Mouse (Mus musculus): ENCODE data around the gene B3gnt8. TPM values are rescaled to one million over a fixed set of nuclear protein-coding genes. Genes with fewer than 3 reads are reported as not detected.
A peak's percentile ranks its signal among the peaks of the same experiment; 100 is the strongest.

B3gnt8 gene
- polyA plus RNA-seq, 1 experiment from 2014 or later, result 13.5 TPM

GRCm38 (mm10) chr7:25606625-25607063 is 19.8 kb upstream of the B3gnt8 start:
- H3K9me3 ChIP-seq (replicated peaks), result no peaks in the 10 kb centered on the region
- H3K27ac ChIP-seq (replicated peaks), result no peak overlapping the region
- no peaks in the 10 kb centered on the region for H3K36me3 ChIP-seq
- no peak for ATAC-seq (ENCODE audit: insufficient number of reproducible peaks, low FRiP score, low TSS enrichment, low read depth)
- 81% methylated on average over 4 of the region's 4 CpGs for WGBS
- H3K9ac ChIP-seq, result no peak overlapping the region
- H3K4me2 ChIP-seq (replicated peaks), result no peak overlapping the region
- H3K4me3 ChIP-seq (replicated peaks), result no peak overlapping the region
- no peaks in the 10 kb centered on the region for H3K27me3 ChIP-seq
- H3K4me1 ChIP-seq, result no peaks in the 10 kb centered on the region

GRCm38 (mm10) chr7:25607196-25607595 is 19.3 kb upstream of the B3gnt8 start:
- Histone ChIP-seq H3K27ac (replicated peaks) (no peak overlapping the region), H3K27me3 (no peaks in the 10 kb centered on the region), H3K4me1 (no peaks in the 10 kb centered on the region), H3K9me3 (replicated peaks) (no peaks in the 10 kb centered on the region), H3K36me3 (no peaks in the 10 kb centered on the region), H3K9ac (no peak overlapping the region), H3K4me2 (replicated peaks) (no peak overlapping the region), H3K4me3 (replicated peaks) (no peak overlapping the region)
- ATAC-seq (ENCODE audit: insufficient number of reproducible peaks, low FRiP score, low TSS enrichment, low read depth), result no peak
- WGBS, result 71% methylated on average over 2 of the region's 2 CpGs

GRCm38 (mm10) chr7:25610056-25610455 is 16.4 kb upstream of the B3gnt8 start:
- Histone ChIP-seq H3K4me2 (replicated peaks) (no peak overlapping the region), H3K9me3 (replicated peaks) (no peaks in the 10 kb centered on the region), H3K27ac (replicated peaks) (no peak overlapping the region), H3K4me3 (replicated peaks) (no peak overlapping the region), H3K36me3 (no peaks in the 10 kb centered on the region), H3K9ac (no peak overlapping the region), H3K27me3 (no peaks in the 10 kb centered on the region), H3K4me1 (no peaks in the 10 kb centered on the region)
- no peak for ATAC-seq (ENCODE audit: insufficient number of reproducible peaks, low FRiP score, low TSS enrichment, low read depth)
- WGBS, result 28% methylated on average over 6 of the region's 6 CpGs

GRCm38 (mm10) chr7:25611501-25611900 is 15.0 kb upstream of the B3gnt8 start:
- 43% methylated on average over 7 of the region's 7 CpGs for WGBS
- Histone ChIP-seq H3K9me3 (replicated peaks) (no peaks in the 10 kb centered on the region), H3K4me3 (replicated peaks) (no peak overlapping the region), H3K9ac (no peak overlapping the region), H3K4me2 (replicated peaks) (no peak overlapping the region), H3K27ac (replicated peaks) (no peak overlapping the region), H3K4me1 (no peaks in the 10 kb centered on the region), H3K27me3 (no peaks in the 10 kb centered on the region), H3K36me3 (no peaks in the 10 kb centered on the region)
- no peak for ATAC-seq (ENCODE audit: insufficient number of reproducible peaks, low FRiP score, low TSS enrichment, low read depth)

- H3K9me3 ChIP-seq (replicated peaks), result no peaks in the 10 kb centered on the region
- ATAC-seq (ENCODE audit: insufficient number of reproducible peaks, low FRiP score, low TSS enrichment, low read depth), result no peak
- no peaks in the 10 kb centered on the region for H3K27me3 ChIP-seq
- H3K36me3 ChIP-seq, result no peaks in the 10 kb centered on the region
- no peak overlapping the region for H3K4me2 ChIP-seq (replicated peaks)
- H3K9ac ChIP-seq, result no peak overlapping the region
- H3K27ac ChIP-seq (replicated peaks), result no peak overlapping the region
- H3K4me3 ChIP-seq (replicated peaks), result no peak overlapping the region
- 89% methylated on average over 5 of the region's 5 CpGs for WGBS
- H3K4me1 ChIP-seq, result 0 out of 2 replicates have a peak, but pooled peaks cover 4% of the 10 kb centered on the region
Measured at GRCm38 (mm10) chr7:25614086-25614485, 12.4 kb upstream of the B3gnt8 start.

GRCm38 (mm10) chr7:25614831-25615705 is 11.4 kb upstream of the B3gnt8 start:
- WGBS, result 70% methylated on average over 21 of the region's 21 CpGs
- Histone ChIP-seq H3K36me3 (no peaks in the 10 kb centered on the region), H3K9me3 (replicated peaks) (no peaks in the 10 kb centered on the region), H3K4me2 (replicated peaks) (no peak overlapping the region), H3K4me3 (replicated peaks) (no peak overlapping the region), H3K27ac (replicated peaks) (no peak overlapping the region), H3K9ac (no peak overlapping the region), H3K4me1 (peaks cover 10% of the 10 kb centered on the region; the same call in 1 of the 2 replicates), H3K27me3 (no peaks in the 10 kb centered on the region)
- no peak for ATAC-seq (ENCODE audit: insufficient number of reproducible peaks, low FRiP score, low TSS enrichment, low read depth)

- ATAC-seq (ENCODE audit: insufficient number of reproducible peaks, low FRiP score, low TSS enrichment, low read depth), result no peak
- 80% methylated on average over 5 of the region's 5 CpGs for WGBS
- Histone ChIP-seq H3K4me1 (peaks cover 12% of the 10 kb centered on the region; the same call in 1 of the 2 replicates), H3K36me3 (no peaks in the 10 kb centered on the region), H3K27ac (replicated peaks) (no peak within 1 kb of the TSS), H3K9me3 (replicated peaks) (no peaks in the 10 kb centered on the region), H3K4me3 (replicated peaks) (no peak within 1 kb of the TSS), H3K27me3 (no peaks in the 10 kb centered on the region), H3K9ac (no peak within 1 kb of the TSS), H3K4me2 (replicated peaks) (no peak within 1 kb of the TSS)
Measured at GRCm38 (mm10) chr7:25615706-25616011, 10.8 kb upstream of the B3gnt8 start, which contains the start of gene Erich4. TSS of gene Erich4 (minus strand) at chr7:25615892.

GRCm38 (mm10) chr7:25617376-25618160 is 8.9 kb upstream of the B3gnt8 start:
- no peaks in the 10 kb centered on the region for H3K9me3 ChIP-seq (replicated peaks)
- WGBS, result 79% methylated on average over 10 of the region's 10 CpGs
- H3K4me2 ChIP-seq (replicated peaks), result no peak overlapping the region
- no peak overlapping the region for H3K9ac ChIP-seq
- ATAC-seq (ENCODE audit: insufficient number of reproducible peaks, low FRiP score, low TSS enrichment, low read depth), result no peak
- H3K27me3 ChIP-seq, result no peaks in the 10 kb centered on the region
- H3K4me3 ChIP-seq (replicated peaks), result no peak overlapping the region
- peaks cover 12% of the 10 kb centered on the region; the same call in 1 of the 2 replicates for H3K4me1 ChIP-seq
- H3K36me3 ChIP-seq, result 0 out of 2 replicates have a peak, but pooled peaks cover 11% of the 10 kb centered on the region
- no peak overlapping the region for H3K27ac ChIP-seq (replicated peaks)

GRCm38 (mm10) chr7:25618865-25619721 is 7.4 kb upstream of the B3gnt8 start, which contains the start of gene Dmac2:
TSS of gene Dmac2 (plus strand) at chr7:25619414.
- no peaks in the 10 kb centered on the region for H3K27me3 ChIP-seq
- ATAC-seq (ENCODE audit: insufficient number of reproducible peaks, low FRiP score, low TSS enrichment, low read depth), result peak; percentile 86
- H3K4me2 ChIP-seq (replicated peaks), result peak within 1 kb of the TSS; percentile 74
- H3K36me3 ChIP-seq, result peaks cover 21% of the 10 kb centered on the region; the same call in 1 of the 2 replicates
- no peaks in the 10 kb centered on the region for H3K9me3 ChIP-seq (replicated peaks)
- peaks cover 12% of the 10 kb centered on the region; the same call in 1 of the 2 replicates for H3K4me1 ChIP-seq
- H3K27ac ChIP-seq (replicated peaks), result peak within 1 kb of the TSS; percentile 65
- WGBS, result 2% methylated on average over 53 of the region's 53 CpGs
- H3K4me3 ChIP-seq (replicated peaks), result peak within 1 kb of the TSS; percentile 76
- peak within 1 kb of the TSS; percentile 47 for H3K9ac ChIP-seq

GRCm38 (mm10) chr7:25619722-25619991 is 6.8 kb upstream of the B3gnt8 start:
- H3K27me3 ChIP-seq, result no peaks in the 10 kb centered on the region
- peak overlapping the region; percentile 47 for H3K9ac ChIP-seq
- no peaks in the 10 kb centered on the region for H3K9me3 ChIP-seq (replicated peaks)
- peak overlapping the region; percentile 74 for H3K4me2 ChIP-seq (replicated peaks)
- no peak for ATAC-seq (ENCODE audit: insufficient number of reproducible peaks, low FRiP score, low TSS enrichment, low read depth)
- peaks cover 23% of the 10 kb centered on the region; the same call in 1 of the 2 replicates for H3K36me3 ChIP-seq
- no peak overlapping the region; the same call in 1 of the 2 replicates for H3K27ac ChIP-seq (replicated peaks)
- H3K4me1 ChIP-seq, result peaks cover 15% of the 10 kb centered on the region; the same call in 1 of the 2 replicates
- peak overlapping the region; percentile 76 for H3K4me3 ChIP-seq (replicated peaks)
- 17% methylated on average over 5 of the region's 5 CpGs for WGBS
